Mouse (Mus musculus): ENCODE results near the gene Olfml2b.
A peak's percentile ranks its signal among the peaks of the same experiment; 100 is the strongest.

The Olfml2b gene

GRCm38 (mm10) chr1:170695326-170695725, 51.0 kb downstream of the Olfml2b start:
- no peak for DNase-seq (ENCODE audit: low spot score in 2 of 2)

DNA sequence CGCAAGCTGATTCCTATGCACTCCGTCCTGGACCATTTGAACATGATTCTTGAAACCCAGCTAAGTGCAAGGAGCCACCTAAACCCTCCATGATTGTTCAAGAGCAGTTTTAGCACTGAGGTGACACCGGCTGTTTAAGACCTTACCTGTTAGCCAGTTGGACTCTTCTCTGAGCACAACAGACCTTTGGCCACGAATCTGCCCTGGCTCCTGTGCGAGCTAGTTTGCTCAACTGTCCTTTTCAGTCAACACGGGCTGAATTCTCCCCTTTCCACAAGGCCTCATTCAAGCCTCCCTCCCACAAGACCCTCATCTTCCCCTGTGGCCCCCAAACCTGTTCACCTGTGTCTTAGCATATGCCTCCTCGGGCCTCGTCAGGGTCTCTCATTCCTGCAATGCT, 52.7 kb downstream of the Olfml2b start:
- no peak for DNase-seq (ENCODE audit: low spot score in 2 of 2)

- no peak for DNase-seq (ENCODE audit: low spot score in 2 of 2)
Observed at GRCm38 (mm10) chr1:170697771-170698356, 53.5 kb downstream of the Olfml2b start.

DNA sequence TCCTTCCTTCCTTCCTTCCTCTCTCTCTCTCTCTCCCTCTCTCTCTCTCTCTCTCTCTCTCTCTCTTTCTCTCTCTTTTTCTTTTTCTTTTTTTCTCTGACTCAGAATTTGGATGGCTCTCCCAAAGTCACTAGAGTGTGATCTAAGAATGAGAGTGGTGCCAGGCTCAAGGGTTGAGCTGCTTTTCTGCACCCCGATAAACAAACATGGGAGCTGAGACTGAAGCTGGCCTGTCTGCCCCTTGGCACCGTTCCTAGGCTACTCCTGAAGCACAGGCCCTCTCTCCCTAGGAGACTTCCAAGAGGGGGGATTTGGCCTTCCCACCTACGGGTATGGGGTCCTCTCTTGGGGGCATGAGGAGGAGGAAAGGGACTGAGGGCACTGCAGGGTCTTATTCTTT, 54.4 kb downstream of the Olfml2b start:
- DNase-seq (ENCODE audit: low spot score in 2 of 2), result no peak

DNA sequence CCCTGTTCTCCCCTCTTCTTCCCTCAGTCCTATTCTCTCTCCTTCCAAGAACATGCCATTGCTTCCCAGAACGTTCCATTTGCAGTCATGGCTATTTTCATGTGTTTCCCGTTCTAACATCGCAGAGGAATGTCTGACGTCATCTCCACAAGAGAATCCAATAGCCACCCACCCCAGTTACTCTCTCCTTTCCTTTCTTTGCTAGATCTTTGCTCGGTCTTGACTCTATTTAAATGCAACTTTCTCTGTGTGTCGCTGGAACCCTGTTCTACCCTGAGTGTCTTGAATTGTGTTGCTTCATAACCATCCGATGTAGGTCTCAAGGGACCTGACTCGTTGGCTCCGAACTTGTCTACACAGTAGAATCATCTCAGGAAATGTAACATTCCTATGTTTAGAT, 55.2 kb downstream of the Olfml2b start:
- DNase-seq (ENCODE audit: low spot score in 2 of 2), result no peak

DNA sequence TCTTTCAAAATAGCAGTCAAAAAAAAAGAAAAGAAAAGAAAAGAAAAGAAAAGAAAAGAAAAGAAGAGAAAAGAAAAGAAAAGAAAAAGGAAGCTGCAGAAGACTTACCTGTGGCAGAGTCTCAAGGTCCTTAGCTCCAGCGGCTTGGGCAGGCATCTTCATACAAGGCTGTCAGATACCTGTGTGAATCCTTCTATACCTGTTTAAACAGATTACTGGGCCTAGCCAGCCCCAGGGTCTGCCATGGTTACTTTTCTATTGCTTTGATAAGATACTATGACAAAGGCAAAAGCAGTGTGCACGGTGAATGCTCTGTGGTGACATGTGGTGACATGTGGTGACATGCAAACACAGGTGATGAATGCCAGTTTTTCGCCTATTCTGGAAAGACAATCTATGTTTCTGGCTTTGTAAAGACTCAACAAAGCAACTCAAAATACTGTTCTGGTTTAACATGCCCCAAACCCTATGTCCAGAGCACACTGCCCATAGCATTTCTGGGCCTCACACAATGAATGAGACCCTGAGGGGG, 56.2 kb downstream of the Olfml2b start:
- DNase-seq (ENCODE audit: low spot score in 2 of 2), result no peak

GRCm38 (mm10) chr1:170701178-170701577, 56.8 kb downstream of the Olfml2b start:
- DNase-seq (ENCODE audit: low spot score in 2 of 2), result no peak

DNA sequence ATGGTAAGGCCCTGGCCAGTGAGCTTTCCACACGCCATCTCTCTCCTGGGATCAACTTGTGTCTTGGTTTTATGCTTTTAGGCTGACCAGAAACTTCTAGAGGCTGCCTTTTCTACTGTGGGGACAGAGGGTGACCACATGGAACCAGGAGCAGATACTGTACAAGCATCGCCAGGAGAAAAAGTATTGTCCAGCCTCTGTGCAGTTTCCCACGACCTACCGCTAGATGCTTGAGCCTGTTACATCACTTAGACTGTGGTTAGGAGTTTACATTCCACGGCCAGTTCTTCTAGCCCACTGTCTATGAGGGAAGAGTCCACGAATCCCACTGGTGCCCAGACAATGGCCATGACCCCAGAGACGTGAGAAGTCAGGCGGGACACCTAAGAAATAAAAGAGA, 57.2 kb downstream of the Olfml2b start:
- DNase-seq (ENCODE audit: low spot score in 2 of 2), result no peak

DNA sequence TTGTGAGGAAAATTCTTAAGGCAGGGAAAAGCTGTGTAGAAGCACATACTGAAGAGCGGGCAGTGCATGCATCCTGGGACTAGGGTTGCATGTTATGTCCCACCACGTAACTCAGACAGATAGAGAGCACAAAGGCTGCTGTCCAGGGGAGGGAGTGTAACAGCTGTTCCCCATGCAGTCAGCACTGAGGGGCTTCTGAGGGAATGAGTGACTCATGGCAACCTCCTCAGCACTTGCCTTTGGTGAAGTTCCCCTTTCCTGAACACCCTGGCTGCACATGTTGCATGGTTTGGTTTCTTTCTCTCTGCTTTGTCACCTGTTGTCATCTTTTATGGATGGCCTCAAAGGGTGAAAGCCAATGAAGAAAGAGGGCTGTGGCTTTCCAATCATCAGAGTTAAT, 57.9 kb downstream of the Olfml2b start:
- no peak for DNase-seq (ENCODE audit: low spot score in 2 of 2)

- DNase-seq (ENCODE audit: low spot score in 2 of 2), result no peak
Observed at GRCm38 (mm10) chr1:170702958-170703357, 58.6 kb downstream of the Olfml2b start.

DNA sequence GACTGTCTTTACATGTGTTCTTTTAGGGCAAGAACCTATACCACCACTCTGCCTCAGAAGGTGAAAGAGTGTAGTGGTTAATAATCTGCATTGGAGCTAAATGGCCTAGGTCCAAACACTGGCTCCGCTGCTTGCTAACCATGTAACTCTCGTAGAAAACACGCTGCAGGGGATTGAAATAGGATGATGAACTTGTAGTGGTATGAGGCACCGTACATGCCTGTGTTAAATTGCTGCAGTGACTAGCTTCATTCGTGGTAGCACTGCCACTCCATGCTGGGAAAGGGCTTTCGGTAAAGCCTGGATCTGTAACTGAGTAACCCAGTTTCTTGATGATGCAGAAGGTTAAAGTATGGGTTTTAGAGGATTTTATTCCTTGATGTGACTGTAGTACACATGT, 59.8 kb downstream of the Olfml2b start:
- DNase-seq (ENCODE audit: low spot score in 2 of 2), result no peak

GRCm38 (mm10) chr1:170704911-170705594, 60.7 kb downstream of the Olfml2b start:
- DNase-seq (ENCODE audit: low spot score in 2 of 2), result no peak

DNA sequence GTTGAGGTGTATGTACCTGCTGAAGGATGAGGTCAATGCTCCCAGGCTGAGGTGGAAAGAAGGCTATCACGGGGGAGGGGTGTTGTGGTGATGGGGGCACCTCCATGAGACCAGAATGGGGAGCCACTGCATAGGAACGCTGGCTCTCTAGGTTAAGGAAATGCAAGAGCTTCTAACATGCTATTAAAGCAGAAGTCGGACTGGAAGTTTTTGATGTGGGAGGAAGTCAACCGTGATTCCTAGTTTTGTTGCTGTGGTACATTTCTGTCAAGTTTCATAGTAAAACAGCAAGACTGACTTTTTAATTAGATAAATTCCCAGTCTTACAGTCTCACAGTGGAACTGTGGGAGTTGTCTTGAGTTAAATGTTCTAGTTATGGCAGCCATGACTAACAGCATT, 61.7 kb downstream of the Olfml2b start:
- DNase-seq (ENCODE audit: low spot score in 2 of 2), result no peak

DNA sequence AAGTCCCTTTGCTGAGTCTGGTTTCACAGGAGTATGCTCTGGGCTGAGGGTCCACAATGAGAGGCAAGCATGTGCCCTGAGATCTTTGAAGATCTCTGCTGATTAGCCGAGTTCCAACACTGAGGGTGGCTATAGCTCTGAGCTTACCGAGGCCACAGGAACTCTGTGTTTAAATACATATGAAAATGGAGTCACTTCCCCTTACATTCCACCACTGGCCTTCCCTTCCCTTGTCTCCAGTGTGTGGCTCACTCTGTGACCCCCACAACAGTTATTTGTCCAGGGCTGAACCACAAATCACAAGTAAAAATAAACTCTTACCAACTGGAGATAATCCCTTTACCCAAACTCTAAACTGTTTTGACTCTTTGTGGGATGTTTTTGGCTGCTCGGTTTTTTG, 64.7 kb downstream of the Olfml2b start:
- DNase-seq (ENCODE audit: low spot score in 2 of 2), result no peak

DNA sequence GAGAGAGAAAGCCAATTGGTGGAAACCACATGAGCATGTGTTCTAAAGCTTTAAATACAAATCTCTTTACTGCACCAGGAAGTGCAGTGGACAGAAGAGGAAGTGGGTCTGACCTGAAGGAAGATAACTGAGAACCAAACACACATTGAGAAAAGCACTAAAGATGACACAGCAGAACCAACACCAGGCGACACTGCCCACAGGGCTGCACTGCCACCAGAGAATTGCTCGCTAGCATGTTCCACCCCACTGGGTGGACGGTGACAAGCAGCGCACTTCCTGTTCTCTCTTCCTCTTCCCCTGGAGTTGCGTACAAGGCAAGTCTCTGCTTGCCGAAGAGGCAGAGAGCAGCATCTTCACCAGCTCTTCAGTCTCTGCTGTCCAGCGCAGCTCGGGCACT, 65.1 kb downstream of the Olfml2b start:
- DNase-seq (ENCODE audit: low spot score in 2 of 2), result peak; percentile 74 to 82

GRCm38 (mm10) chr1:170709969-170710368, 65.6 kb downstream of the Olfml2b start:
- DNase-seq (ENCODE audit: low spot score in 2 of 2), result no peak

DNA sequence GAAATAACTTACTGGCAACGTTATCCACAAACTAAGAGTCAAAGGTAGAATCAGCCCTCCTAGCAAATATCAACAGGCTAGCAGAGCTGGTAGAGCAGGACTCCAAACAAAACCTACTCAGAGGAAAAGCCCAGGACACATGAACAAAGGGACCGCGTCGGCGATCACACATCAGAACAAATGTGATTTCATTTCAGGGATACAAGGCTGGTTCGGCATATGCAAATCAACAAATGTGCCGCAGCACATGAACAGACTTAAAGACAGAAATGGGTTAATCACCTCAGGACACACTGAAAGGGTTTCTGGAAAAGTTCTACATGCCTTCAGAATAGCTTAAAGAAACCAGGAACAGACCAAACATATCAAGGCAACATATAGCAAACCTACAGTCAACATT, 67.4 kb downstream of the Olfml2b start:
- DNase-seq (ENCODE audit: low spot score in 2 of 2), result no peak

DNA sequence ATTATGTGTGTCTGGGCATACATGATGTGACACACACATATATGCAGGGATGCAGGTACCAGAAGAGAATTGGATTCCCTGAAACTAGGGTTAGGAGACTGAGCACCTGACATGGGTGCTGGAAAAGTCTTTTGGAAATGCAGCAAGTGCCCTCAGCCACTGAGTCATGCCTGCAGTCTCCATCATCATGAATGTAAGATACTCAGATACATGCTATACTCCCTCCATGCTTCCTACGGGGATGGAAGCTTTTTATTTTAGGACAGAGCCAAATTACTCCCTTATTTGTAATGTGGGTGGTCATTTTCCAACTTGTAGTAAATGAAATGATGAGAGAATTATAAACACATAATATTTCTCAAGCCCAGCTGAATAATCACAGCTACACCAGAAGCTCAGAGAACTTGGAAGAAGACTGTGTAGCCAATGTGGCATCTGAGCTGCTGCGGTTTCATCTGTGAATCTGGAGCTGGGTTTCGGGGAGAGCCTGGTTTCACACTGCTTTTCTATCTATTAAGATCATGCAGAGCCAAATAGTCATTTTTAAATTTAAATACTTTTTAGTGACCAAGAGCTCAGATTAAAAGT, 73.0 kb downstream of the Olfml2b start:
- DNase-seq (ENCODE audit: low spot score in 2 of 2), result no peak

DNA sequence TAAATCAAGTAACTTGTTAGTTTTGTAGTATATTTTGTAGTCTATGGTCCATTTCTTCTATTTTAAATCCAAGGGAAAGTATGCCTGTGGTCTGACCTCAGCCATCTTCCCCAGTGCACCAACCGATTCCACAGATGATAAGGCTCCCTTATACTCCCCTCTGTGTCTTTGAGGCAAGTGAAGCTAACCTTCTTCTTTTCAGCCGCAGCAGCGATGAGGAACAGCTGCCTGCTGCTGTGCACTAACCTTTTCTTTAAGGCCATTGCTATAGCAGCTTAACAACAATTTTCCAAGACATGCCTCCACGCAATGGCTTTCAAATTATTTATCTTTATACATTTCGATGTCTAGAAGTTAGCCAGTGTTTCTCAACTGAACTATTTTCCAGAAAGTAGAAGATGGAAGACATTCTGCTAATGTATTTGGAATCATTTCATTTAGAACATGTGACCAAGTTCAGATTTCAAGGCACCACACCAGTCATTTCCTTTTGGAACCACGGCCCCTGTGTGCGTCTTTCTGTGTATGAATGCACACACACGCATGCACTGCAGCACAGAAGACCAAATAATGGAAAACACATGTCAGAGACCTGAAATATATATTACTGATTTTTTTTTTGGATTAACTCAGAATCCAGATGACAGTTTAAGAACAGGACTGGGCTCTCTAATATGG, 73.9 kb downstream of the Olfml2b start:
- no peak for DNase-seq (ENCODE audit: low spot score in 2 of 2)

GRCm38 (mm10) chr1:170721560-170721959, 77.2 kb downstream of the Olfml2b start:
- DNase-seq (ENCODE audit: low spot score in 2 of 2), result no peak

GRCm38 (mm10) chr1:170728524-170728923, 84.2 kb downstream of the Olfml2b start:
- no peak for DNase-seq (ENCODE audit: low spot score in 2 of 2)

- DNase-seq (ENCODE audit: low spot score in 2 of 2), result no peak
Observed at GRCm38 (mm10) chr1:170729267-170729962, 85.1 kb downstream of the Olfml2b start.
